Mouse (Mus musculus) brain, adult 2 months (tissue): Measurements from ENCODE around the gene Shoc2.

ENCODE experiments used
- DNase-seq: peaks from one replicate; pipeline ENCODE4 v3.0.0; 2011; ENCODE audit warnings: low read depth, low spot score

Gene Shoc2

DNA sequence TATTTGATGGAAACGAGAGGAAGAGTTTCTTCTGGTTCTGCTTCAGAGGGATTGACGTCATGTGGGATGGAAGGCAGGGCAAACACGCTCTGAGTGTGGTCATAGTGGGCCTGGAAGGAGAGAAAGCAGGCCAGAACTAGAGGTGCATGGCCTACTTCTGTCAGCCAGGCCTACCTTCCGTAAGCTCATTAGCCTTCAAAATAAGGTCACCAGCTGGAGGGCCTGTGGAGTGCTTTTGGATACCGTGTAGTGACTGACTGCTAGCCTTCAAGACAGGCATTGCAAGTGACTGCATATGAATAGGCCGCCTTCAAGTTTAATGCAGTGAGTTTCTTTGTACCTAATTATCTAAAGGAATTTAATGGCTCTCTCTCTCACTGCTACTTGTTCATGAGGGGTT, 91.0 kb downstream of the Shoc2 start:
- peak; percentile 68 for DNase-seq

DNA sequence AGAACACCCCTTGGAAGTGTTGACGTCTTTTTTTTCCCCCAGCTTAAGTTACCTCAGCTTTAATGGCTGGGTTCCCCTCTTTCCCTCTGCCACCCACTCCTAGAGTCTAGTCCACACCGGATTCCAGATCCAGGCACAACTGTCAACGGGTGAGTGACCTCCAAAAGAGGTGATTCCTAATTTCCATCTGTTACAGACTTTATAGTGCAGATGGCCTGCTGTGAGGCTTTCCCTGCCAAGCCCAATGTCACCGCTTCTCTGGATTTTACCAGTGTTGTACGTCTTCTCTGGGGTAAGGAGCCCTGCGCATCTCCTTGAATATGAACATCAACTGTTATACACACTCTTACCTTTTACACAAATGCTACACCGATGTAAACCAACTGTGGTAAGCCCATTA, 95.3 kb downstream of the Shoc2 start:
- DNase-seq: no peak

DNA sequence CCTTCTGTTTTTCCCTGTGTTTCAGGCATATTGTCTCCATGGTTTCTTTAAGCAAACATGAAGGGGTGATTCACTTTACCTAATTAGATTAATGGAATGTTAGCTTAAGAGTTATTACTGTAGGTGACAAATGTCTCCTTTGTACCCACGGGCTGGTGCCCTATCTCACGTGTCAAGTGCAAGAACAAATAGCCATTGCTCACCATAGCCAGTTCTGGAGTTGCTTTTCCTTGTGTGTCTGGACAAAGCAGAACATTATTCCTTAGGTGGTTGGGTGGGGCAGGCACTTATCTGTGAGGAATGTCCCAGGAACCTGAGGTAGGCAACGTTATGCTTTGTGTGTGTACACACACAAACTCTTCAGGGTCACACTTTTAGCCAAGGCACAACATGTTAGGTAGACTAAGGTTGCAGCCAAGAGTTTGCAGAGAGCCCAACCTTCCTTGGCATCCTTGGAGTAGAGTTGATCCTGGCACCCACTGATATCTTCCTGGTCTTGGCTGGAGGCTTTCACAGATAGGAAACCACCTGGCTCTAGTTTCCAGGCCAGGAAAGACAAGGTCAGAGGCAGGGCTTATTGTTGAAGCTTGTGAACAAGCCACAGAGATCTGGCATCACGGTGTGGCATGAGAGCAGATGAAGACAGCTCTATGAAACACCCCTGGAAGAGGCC, 96.4 kb downstream of the Shoc2 start:
- DNase-seq: peak; percentile 45

DNA sequence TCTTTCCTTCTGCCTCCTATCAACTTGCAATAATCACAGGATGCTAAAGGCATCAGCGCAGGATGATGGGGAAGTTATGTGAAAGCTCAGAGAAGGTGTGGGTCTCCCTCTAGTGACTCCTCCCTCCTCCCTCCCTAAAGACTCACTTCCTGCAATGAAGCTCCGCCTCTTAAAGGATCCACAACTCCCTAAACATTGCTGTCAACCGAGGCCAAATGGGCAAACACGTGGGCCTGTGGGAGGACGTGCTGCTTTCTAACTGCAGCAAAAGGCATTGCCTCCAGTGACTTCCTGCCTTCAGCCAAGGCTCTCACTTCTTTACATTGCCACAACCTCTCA, 96.9 kb downstream of the Shoc2 start:
- peak; percentile 43 for DNase-seq

DNA sequence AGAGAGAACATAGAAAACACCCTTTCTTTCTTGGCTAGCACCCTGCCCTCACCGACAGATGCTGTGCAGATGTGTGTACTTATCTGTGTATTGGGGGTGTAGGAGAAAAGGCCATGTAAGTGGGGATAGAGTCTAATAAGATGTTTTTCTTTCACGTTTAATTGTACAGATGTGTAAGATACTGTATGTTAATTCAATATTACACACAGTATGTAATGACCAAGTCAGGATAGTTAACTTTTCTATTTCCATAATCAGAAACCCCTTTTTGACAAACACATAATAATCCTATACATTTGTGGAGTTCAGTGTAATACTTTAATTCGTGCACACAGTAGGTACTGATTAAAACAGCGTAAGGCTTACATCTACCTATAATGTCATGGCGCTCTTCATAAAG, 99.7 kb downstream of the Shoc2 start, which contains the start of gene Adra2a:
Gene Adra2a (plus strand): TSS at position 301 of the 400 bp plus-strand sequence.
- DNase-seq: no peak

DNA sequence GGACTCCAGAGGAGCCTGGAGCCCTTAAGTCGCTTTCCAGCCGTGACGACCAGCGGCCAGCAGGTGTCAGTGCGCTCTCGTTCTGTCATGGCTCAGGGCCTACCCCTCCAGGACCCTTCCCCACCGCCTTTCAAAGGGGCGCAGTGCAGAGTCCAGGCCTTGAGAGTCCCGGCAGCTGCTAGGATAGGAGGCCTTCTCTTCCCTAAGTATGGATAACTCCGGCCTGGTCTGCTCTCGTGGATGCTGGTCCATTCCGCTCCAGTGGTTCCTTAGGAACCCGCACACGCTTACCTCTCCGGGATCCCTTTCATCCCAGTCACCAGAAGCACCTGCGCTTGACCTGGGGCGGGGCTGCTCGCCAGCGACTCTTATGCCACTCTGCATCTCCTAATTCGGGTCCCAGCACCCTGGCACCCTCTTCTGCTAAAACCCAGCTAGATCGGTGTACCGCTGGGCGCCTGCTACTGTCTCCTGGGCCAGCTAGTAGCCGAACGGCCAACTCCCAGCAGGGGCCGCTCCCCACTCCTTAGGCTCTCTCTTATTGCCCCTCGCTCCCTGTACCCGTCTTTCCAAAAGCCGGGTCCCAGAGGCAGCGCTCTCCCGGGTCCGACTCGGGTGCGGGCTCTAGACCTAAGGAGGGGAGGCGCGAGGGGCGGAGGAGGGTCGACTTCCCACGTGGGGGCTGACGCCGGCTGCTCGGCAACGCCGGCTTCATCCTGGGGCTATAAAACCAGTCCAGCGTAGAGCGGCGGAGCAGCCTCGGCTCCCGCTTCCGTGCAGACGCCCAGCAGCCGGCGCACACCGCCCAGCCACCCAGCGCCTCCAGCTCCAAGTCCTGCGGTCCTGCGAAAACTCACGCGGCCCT, 100.6 kb downstream of the Shoc2 start:
- peak; percentile 85 for DNase-seq

DNA sequence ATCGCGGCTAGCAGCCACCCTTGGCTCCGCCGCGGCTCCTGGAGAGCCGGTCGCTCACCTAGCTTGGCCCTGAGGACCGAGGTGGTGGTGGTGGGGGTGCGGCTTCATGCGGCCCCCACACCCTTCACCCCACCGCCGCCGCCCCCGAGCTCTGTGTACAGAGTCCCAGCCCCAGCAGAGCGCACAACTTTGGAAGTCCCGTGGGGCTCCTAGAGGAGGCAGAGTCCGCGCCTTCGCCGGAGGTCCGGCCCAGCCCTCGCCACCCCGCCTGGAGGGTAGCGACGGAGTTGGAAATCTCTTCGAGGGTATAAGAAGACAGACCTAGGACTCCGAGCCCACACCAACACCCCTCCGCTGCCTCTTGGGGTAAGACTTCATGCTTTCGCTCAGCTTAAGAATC, 101.3 kb downstream of the Shoc2 start:
- DNase-seq: no peak

DNA sequence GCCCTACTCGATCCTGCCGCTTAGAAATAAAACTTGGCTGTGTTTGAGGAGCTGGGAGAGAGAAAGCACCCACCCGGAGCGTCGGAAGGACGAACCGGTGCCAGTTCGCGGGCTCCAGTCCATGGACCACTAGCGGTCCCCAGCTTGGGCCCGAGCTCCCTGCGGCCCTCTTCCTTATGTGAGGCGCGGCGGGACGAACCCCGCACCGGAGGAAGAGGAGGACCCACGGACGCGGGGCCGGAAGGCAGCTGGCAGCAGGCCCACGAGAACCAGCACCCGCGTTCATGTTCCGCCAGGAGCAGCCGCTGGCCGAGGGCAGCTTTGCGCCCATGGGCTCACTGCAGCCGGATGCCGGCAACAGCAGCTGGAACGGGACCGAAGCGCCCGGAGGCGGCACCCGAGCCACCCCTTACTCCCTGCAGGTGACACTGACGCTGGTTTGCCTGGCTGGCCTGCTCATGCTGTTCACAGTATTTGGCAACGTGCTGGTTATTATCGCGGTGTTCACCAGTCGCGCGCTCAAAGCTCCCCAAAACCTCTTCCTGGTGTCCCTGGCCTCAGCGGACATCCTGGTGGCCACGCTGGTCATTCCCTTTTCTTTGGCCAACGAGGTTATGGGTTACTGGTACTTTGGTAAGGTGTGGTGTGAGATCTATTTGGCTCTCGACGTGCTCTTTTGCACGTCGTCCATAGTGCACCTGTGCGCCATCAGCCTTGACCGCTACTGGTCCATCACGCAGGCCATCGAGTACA, 102.0 kb downstream of the Shoc2 start:
- peak; percentile 25 for DNase-seq

DNA sequence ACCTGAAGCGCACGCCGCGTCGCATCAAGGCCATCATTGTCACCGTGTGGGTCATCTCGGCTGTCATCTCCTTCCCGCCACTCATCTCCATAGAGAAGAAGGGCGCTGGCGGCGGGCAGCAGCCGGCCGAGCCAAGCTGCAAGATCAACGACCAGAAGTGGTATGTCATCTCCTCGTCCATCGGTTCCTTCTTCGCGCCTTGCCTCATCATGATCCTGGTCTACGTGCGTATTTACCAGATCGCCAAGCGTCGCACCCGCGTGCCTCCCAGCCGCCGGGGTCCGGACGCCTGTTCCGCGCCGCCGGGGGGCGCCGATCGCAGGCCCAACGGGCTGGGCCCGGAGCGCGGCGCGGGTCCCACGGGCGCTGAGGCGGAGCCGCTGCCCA, 102.6 kb downstream of the Shoc2 start:
- DNase-seq: no peak

DNA sequence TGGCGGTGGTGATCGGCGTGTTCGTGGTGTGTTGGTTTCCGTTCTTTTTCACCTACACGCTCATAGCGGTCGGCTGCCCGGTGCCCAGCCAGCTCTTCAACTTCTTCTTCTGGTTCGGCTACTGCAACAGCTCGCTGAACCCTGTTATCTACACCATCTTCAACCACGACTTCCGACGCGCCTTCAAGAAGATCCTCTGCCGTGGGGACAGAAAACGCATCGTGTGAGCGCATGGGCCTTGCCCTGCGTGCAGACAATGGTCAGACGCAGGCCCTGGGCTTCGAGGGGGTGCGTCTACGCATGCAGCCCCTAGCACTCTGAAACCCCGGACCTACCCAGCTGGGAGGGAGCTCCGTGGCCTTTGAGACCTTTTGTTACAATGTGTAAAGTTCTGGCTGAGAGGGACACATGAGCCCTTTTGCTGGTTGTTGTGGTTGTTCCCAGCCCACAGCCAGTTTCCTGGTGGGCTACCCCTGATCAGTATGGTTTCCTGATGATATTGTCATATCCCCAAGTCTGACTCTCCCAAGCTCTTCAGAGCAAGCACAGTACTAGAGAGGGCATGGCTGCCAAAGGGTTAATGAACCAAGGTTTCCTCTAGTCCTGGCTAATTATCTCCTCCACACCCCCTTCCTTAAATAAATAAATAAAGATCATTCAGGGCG, 103.4 kb downstream of the Shoc2 start:
- DNase-seq: no peak

DNA sequence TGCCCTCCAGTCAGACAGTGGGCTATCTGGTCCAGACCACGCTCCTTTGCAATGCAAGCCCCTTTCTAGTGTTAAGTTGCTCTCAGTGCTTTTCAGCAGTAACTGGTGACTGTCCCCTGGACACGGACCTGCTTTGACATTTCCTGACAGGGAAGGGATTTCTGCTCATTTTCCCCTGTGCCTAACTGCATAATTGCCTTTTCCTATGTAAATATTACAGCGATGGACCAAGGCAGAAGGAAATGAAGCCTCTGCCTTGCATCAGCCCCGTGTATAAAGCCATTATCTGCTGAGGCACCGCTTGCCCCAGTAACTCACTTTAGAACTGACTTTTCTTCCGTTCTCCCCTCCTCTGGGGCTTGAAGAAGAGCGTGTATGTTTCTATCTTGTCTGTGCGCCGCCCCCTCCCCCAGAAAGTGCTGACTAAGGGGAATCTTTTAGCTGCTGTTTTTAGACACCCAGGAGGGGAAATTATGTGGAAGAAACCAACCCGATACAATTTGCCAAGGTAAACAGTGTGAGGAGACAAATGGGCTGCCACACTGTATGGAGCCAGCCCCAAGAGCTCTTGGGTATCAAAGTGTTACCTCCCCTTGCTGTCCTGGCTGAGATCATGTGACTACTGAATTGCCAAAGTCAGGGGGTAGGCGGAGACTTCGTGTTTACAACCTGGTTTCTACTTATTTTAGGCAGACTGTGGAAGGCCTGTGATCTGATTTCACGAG, 104.2 kb downstream of the Shoc2 start:
- no peak for DNase-seq

DNA sequence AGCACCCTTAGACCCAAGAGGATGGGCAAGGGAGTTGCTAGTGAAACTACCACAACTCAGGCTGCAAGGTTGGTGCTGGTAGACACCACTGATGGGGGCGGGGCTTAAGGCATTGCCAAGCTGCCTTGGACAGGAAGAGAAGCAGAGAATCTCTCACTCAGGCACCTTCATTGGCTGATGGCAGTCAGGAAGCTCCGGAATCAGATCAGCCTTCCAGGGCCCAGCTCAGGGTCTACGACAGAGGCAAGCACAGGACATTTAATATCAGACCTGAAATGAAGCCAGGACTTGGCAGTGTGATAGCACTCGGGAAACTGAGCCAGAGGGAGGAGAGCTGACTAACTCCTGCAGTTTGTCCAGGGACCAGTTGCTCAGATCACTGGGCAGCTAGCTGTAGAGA, 107.5 kb downstream of the Shoc2 start:
- no peak for DNase-seq

DNA sequence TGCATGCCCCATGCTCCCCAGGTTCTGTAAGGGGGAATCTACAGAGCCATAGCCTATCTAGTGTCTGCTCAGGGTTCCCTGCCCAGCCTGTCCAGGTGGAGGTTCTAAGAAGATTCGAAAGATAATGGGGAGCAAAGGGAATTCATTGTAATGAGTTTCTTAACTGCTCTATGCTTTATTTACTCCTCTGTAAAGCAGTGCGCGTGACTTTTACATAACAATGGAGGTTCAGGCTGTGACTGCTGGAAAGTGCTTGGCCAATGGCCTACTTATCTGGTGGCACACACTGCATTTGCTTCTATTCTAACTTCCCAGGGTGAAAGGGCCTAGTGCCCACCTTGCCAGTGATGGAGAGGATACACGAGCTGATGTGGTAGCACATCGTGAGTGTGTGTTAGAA, 111.7 kb downstream of the Shoc2 start:
- DNase-seq: no peak

DNA sequence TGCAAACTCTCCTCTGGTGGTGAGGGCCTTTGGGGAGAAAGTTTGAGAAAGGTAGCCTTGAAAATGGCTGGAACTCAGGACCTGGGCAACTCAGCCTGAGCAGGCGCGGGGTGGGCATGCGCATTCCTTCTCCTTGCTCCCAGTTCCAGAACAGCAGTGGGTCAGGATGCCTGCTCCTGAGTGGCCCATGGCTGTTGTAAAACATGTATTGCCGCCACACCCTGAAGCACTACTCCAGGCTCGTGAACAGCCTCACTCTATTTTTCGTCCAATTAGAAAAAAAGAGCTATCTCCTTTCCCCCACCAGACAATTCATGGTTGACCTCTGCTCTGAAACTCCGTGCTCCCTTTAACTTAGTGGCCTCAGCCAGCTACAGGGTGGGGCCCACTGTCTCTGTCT, 124.3 kb downstream of the Shoc2 start:
- DNase-seq: no peak

DNA sequence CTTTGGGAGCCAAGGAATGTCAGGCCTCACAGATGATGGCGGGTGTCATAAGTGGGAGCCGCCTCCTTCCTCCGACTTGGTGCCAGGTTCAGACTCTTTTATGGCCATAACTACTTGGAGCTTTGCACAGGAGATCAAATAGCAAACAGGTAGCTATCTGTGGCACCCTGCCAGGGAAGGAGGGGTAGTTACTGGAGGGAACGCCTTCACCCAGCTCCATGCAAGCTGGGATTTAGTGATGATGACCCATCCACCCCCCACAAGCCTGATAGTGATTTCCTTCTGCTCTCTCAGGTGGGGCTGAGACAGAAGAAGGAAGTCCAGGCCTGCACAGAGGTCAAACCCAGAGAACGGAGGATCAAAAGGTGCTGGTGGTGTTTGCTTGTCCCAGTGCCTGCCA, 126.4 kb downstream of the Shoc2 start:
- no peak for DNase-seq

DNA sequence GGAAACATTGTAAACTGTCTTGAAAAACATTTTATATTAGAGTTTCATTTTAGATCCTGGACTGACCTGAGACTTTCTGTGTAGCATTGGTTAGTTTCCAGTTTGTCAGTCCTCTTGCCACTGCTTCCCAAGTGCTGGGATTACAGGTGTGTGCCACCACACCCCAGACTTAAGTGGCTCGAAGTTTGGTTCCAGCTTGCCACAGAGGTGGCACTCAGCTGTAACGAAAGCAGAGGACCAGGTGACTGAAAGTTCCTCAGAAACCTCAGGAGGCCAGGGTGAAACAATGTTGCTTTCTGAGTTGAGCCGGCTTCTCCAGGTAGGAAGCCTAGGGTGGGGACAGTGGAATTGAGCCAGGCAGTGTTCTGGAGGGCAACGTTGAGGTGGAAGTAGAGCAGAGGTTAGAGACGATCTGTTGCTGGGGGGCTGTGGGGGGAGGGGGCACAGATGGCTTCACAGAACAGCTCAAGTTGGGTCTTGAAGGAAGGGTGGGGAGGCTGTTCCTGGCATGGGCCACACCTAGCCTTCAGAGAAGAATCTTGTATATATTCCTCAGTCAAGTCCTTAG, 128.2 kb downstream of the Shoc2 start:
- DNase-seq: no peak

DNA sequence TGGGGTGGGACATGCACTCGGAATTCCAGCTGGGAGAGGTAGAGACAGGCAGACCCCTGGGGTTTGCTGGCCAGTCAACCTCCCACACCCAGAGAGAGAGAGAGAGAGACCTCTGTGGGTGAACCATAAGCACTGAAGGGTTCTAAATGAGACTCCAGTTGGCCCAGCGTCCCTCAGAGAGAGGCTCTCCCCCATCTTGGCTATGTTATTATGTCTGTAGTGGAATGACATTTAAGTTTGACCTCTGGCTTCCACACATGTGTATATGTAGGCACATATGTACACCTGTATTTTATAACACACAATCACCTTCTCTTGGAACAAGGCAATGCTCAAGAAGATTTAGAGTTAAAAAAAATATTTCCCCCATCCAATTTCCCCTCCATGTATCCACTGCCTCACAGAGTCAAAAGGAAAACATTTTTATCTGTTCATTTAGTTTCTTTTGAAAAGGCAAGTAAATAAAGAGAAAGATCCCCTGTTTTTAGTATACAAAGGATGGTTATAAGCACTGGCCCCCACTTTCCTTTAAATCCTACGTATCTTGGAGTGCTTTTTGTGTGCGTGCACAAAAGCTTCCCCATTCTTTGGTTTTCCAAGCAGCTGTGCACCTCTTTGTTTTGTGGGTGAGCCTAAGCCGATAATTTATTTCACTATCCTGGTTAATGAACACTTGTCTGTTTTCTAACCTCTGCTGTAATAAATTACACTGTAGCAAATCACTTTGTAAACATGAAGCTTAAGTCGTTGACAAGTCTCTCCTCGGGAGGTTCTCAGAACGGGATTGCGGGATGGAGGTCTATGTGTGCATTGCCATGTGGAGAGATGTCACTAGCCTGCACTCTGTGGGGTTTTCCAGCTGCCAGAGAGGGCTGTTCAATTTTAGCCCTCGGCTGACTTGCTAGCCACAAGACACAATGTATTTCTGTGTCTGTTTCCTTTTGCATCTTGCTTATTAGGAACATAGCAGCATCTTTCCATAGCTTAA, 132.6 kb downstream of the Shoc2 start:
- no peak for DNase-seq

DNA sequence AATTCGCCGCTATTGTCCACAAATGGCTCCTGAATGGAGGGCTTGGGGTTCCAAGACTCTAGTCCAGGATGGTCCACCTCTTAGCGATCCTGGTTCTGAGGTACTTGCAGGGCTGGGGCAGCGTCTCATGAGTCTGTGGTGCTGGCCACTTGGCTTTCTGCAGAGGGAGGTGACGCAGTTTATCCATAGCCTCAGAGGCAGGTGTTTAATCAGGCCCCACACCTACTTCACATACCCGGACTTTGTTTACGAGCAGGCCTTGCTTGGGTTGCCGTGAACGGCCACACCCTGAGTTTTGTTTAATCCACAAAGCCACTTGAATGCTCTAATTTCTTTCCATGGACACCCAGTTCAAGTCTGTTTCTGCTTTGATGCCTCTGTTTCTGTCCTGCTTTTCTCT, 137.2 kb downstream of the Shoc2 start:
- no peak for DNase-seq

DNA sequence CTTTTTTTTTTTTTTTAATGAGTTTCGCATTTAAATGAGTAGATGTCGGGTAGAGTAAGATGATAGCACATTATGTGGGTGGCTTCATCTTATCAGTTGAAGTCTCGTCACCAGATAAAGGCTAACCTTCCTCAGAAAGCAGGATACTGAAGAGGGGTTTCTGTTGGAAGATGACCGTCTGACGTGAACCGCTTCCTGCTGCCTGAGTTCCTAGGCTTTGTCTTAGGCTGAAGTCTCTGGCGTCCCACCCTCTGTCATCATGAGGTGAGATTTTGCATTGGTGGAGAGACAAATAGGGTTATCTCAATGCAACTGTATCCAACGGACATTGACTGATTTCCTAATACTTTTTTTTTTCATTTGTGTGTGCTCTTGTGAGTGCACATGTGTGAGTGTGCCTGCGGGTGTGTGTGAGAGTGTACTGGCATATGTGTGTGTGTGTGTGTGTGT, 137.6 kb downstream of the Shoc2 start:
- DNase-seq: no peak
